Mouse (Mus musculus): ENCODE measurements around the gene Dbnl.

DNA sequence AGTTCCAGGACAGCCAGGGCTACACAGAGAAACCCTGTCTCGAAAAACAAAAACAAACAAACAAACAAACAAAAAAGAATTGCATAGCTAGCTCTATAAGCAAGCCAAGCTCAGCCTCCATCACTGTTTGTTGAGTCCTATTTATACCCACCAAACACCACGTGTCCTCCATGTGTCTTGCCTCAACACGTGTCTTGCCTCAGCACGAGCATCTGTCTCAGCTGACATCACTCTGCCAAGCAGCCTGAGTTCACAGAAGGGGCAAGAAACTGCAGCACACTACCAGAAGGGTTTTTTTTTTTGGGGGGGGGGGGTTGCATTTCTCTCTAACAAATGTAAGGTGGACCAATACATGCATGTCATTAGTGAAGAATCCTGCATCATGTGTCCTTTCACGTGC, 62.2 kb downstream of the Dbnl start:
- no peak for TF ChIP-seq MAX (IDR thresholded peaks at IDR 0.05; ENCODE audit: low read depth)
- no peak for TF ChIP-seq POLR2A (IDR thresholded peaks at IDR 0.05; ENCODE audit: insufficient read length, low read depth)
- no peak for TF ChIP-seq TCF12 (IDR thresholded peaks at IDR 0.05; ENCODE audit: insufficient read depth, poor library complexity, severe bottlenecking)
- TF ChIP-seq TCF3 (IDR thresholded peaks at IDR 0.05; ENCODE audit: insufficient read length, low read depth) = no peak

Data from myocyte (in vitro differentiated cells).